Mouse (Mus musculus) liver, adult 2 months (tissue): ENCODE data around the gene Srgap1. TPM values are rescaled to one million over a fixed set of nuclear protein-coding genes. Genes with fewer than 3 reads are reported as not detected.

Experiments used
- DNase-seq: peaks from one replicate; pipeline ENCODE4 v3.0.0-alpha.2; 2011; ENCODE audit warnings: low read depth, low spot score; ENCODE audit errors: extremely low read depth
- H3K27ac ChIP-seq: fragments of 200-500 bp; replicated peaks from 2 replicates; pipeline ENCODE4 v1.5.1; 2012; ENCODE audit warnings: low read depth, mild to moderate bottlenecking, control low read depth, inconsistent platforms, low read length; ENCODE audit not compliant: insufficient read depth
- H3K27me3 ChIP-seq: fragments of 200-500 bp; 2 replicates; pipeline ENCODE4 v1.6.1; 2012; ENCODE audit warnings: mild to moderate bottlenecking, moderate library complexity, low read length, inconsistent platforms; ENCODE audit not compliant: control insufficient read depth, insufficient read depth
- H3K36me3 ChIP-seq: fragments of 200-500 bp; 2 replicates; pipeline ENCODE4 v1.6.1; 2012; ENCODE audit warnings: low read length, inconsistent platforms; ENCODE audit not compliant: control insufficient read depth, insufficient read depth
- H3K4me1 ChIP-seq: fragments of 200-500 bp; 2 replicates; pipeline ENCODE4 v1.6.1; 2011; ENCODE audit warnings: low read length; ENCODE audit not compliant: control insufficient read depth, insufficient read depth
- H3K4me3 ChIP-seq: fragments of 200-500 bp; 2 replicates; pipeline ENCODE4 v1.5.1; 2011; ENCODE audit warnings: low read depth, mild to moderate bottlenecking, control low read depth, low read length, moderate library complexity; ENCODE audit not compliant: insufficient read depth
- H3K79me2 ChIP-seq: fragments of 200-500 bp; 2 replicates; pipeline ENCODE4 v1.6.1; 2012; ENCODE audit warnings: inconsistent platforms, mild to moderate bottlenecking, low read length, moderate library complexity; ENCODE audit not compliant: control insufficient read depth, insufficient read depth
- H3K9ac ChIP-seq: fragments of 200-500 bp; 2 replicates; pipeline ENCODE4 v1.6.1; 2012; ENCODE audit warnings: low read depth, mild to moderate bottlenecking, control low read depth, inconsistent platforms, low read length
- CTCF ChIP-seq: fragments of 200-500 bp; IDR thresholded peaks from 2 replicates; pipeline ENCODE4 v1.5.1; 2011; ENCODE audit warnings: low read depth, low read length, control low read depth
- POLR2A ChIP-seq: fragments of 200-500 bp; IDR thresholded peaks from 2 replicates; pipeline ENCODE4 v1.6.1; 2011; ENCODE audit warnings: low read length, control low read depth; ENCODE audit not compliant: insufficient read depth; ENCODE audit errors: extremely low read depth
- WGBS: fragments of 180-500 bp; shearing (Covaris S2); methylation state at CpG from one replicate; pipeline ENCODE4 v1.1.7; 2018; 5-methylcytosine and 5-hydroxymethylcytosine counted together
- polyA plus RNA-seq: library from polyadenylated mRNA; depleted of rRNA; stranded (reverse); fragments of >200 nt; gene quantifications from 2 replicates; pipeline ENCODE4 v1.2.3, GENCODE M21; 2012
- total RNA-seq: library from RNA; depleted of rRNA; stranded (reverse); fragments of >200 nt; gene quantifications from 2 replicates; pipeline ENCODE4 v1.2.3, GENCODE M21; 2014

The Srgap1 gene
- total and polyA plus RNA-seq, 2 experiments: 0.31 to 0.55 TPM

- no peak overlapping the region for H3K27ac ChIP-seq
- no peak overlapping the region for H3K4me3 ChIP-seq
- H3K27me3 ChIP-seq: no peaks in the 10 kb centered on the region
- no peak overlapping the region for H3K9ac ChIP-seq
- 63% methylated on average over 8 of the region's 8 CpGs for WGBS
- no peaks in the 10 kb centered on the region for H3K4me1 ChIP-seq
- no peak for DNase-seq
- TF ChIP-seq CTCF: no peak
- TF ChIP-seq POLR2A: no peak
- no peaks in the 10 kb centered on the region for H3K79me2 ChIP-seq
- H3K36me3 ChIP-seq: no peaks in the 10 kb centered on the region
Measured at GRCm38 (mm10) chr10:121992609-121993008, 54.5 kb downstream of the Srgap1 start.

- DNase-seq: no peak
- Histone ChIP-seq H3K79me2 (no peaks in the 10 kb centered on the region), H3K4me3 (no peak overlapping the region), H3K27me3 (no peaks in the 10 kb centered on the region), H3K36me3 (no peaks in the 10 kb centered on the region), H3K4me1 (peaks cover 3% of the 10 kb centered on the region; the same call in 1 of the 2 replicates), H3K9ac (no peak overlapping the region), H3K27ac (no peak overlapping the region)
- TF ChIP-seq POLR2A: no peak
- TF ChIP-seq CTCF: no peak
- 79% methylated on average over 4 of the region's 4 CpGs for WGBS
Measured at GRCm38 (mm10) chr10:121986997-121987396, 60.1 kb downstream of the Srgap1 start.

GRCm38 (mm10) chr10:121984887-121985286 lies 62.2 kb downstream of the Srgap1 start:
- TF ChIP-seq POLR2A (no peak), CTCF (no peak)
- Histone ChIP-seq H3K9ac (no peak overlapping the region), H3K79me2 (no peaks in the 10 kb centered on the region), H3K36me3 (no peaks in the 10 kb centered on the region), H3K27ac (no peak overlapping the region), H3K27me3 (no peaks in the 10 kb centered on the region; the same call in 1 of the 2 replicates), H3K4me3 (no peak overlapping the region), H3K4me1 (peaks cover 3% of the 10 kb centered on the region; the same call in 1 of the 2 replicates)
- WGBS: 88% methylated on average over 10 of the region's 10 CpGs
- DNase-seq: no peak

GRCm38 (mm10) chr10:121983993-121984610 lies 63.0 kb downstream of the Srgap1 start:
- H3K4me3 ChIP-seq: no peak overlapping the region
- no peaks in the 10 kb centered on the region for H3K36me3 ChIP-seq
- peaks cover 3% of the 10 kb centered on the region; the same call in 1 of the 2 replicates for H3K4me1 ChIP-seq
- no peaks in the 10 kb centered on the region for H3K79me2 ChIP-seq
- no peak overlapping the region for H3K27ac ChIP-seq
- DNase-seq: no peak
- no peaks in the 10 kb centered on the region; the same call in 1 of the 2 replicates for H3K27me3 ChIP-seq
- WGBS: 66% methylated on average over 10 of the region's 10 CpGs
- H3K9ac ChIP-seq: no peak overlapping the region
- no peak for TF ChIP-seq POLR2A
- no peak for TF ChIP-seq CTCF

- TF ChIP-seq CTCF (no peak), POLR2A (no peak)
- Histone ChIP-seq H3K36me3 (no peaks in the 10 kb centered on the region), H3K4me3 (no peak overlapping the region), H3K27me3 (no peaks in the 10 kb centered on the region; the same call in 1 of the 2 replicates), H3K4me1 (no peaks in the 10 kb centered on the region; the same call in 1 of the 2 replicates), H3K79me2 (no peaks in the 10 kb centered on the region), H3K27ac (no peak overlapping the region), H3K9ac (no peak overlapping the region)
- WGBS: 73% methylated on average over 6 of the region's 6 CpGs
- DNase-seq: no peak
Measured at GRCm38 (mm10) chr10:121975330-121975729, 71.8 kb downstream of the Srgap1 start.

GRCm38 (mm10) chr10:121974591-121974990 lies 72.5 kb downstream of the Srgap1 start:
- Histone ChIP-seq H3K4me3 (no peak overlapping the region), H3K27me3 (no peaks in the 10 kb centered on the region), H3K79me2 (no peaks in the 10 kb centered on the region), H3K36me3 (no peaks in the 10 kb centered on the region), H3K27ac (no peak overlapping the region), H3K9ac (no peak overlapping the region), H3K4me1 (no peaks in the 10 kb centered on the region; the same call in 1 of the 2 replicates)
- WGBS: 92% methylated on average over 4 of the region's 4 CpGs
- TF ChIP-seq CTCF (no peak), POLR2A (no peak)
- no peak for DNase-seq
